Mouse (Mus musculus): ENCODE measurements around the gene Hist1h3i. TPM values are rescaled to one million over a fixed set of nuclear protein-coding genes. Genes with fewer than 3 reads are reported as not detected.
"Not testable (repeated sequence)": the region's sequence is repeated elsewhere in the genome, so short reads cannot be mapped to it uniquely, and the experiment has no call there.

The Hist1h3i gene
- polyA plus RNA-seq, 1 experiment from 2014 or later, result 126 TPM

- DNase-seq (ENCODE audit: low spot score), result peak; percentile 50
- Histone ChIP-seq H3K27me3 (ENCODE audit: low read depth, poor library complexity, severe bottlenecking) (no peaks in the 10 kb centered on the region), H3K4me1 (peaks cover 39% of the 10 kb centered on the region), H3K9me3 (replicated peaks) (no peaks in the 10 kb centered on the region), H3K36me3 (no peaks in the 10 kb centered on the region), H3K27ac (replicated peaks) (peak overlapping the region; percentile 85), H3K4me3 (peak overlapping the region; percentile 38)
- 7% methylated on average over 18 of the region's 18 CpGs for WGBS
These were observed 7.6 kb upstream of the Hist1h3i start for GRCm38 (mm10) chr13:21790601-21791283.

GRCm38 (mm10) chr13:21789925-21790324, 6.8 kb upstream of the Hist1h3i start:
- Histone ChIP-seq H3K36me3 (no peaks in the 10 kb centered on the region), H3K4me1 (peaks cover 46% of the 10 kb centered on the region), H3K4me3 (no peak overlapping the region), H3K27me3 (ENCODE audit: low read depth, poor library complexity, severe bottlenecking) (no peaks in the 10 kb centered on the region), H3K27ac (replicated peaks) (peak overlapping the region; percentile 87; the same call in 1 of the 2 replicates), H3K9me3 (replicated peaks) (no peaks in the 10 kb centered on the region)
- no peak for DNase-seq (ENCODE audit: low spot score)
- 69% methylated on average over 6 of the region's 6 CpGs for WGBS

GRCm38 (mm10) chr13:21787760-21788593, 4.8 kb upstream of the Hist1h3i start:
- H3K4me3 ChIP-seq, result peak overlapping the region; percentile 55
- peak; percentile 20 for DNase-seq (ENCODE audit: low spot score)
- H3K36me3 ChIP-seq, result no peaks in the 10 kb centered on the region
- WGBS, result 11% methylated on average over 17 of the region's 21 CpGs
- no peaks in the 10 kb centered on the region for H3K27me3 ChIP-seq (ENCODE audit: low read depth, poor library complexity, severe bottlenecking)
- no peaks in the 10 kb centered on the region for H3K9me3 ChIP-seq (replicated peaks)
- H3K4me1 ChIP-seq, result peaks cover 56% of the 10 kb centered on the region
- H3K27ac ChIP-seq (replicated peaks), result peak overlapping the region; percentile 87

DNA sequence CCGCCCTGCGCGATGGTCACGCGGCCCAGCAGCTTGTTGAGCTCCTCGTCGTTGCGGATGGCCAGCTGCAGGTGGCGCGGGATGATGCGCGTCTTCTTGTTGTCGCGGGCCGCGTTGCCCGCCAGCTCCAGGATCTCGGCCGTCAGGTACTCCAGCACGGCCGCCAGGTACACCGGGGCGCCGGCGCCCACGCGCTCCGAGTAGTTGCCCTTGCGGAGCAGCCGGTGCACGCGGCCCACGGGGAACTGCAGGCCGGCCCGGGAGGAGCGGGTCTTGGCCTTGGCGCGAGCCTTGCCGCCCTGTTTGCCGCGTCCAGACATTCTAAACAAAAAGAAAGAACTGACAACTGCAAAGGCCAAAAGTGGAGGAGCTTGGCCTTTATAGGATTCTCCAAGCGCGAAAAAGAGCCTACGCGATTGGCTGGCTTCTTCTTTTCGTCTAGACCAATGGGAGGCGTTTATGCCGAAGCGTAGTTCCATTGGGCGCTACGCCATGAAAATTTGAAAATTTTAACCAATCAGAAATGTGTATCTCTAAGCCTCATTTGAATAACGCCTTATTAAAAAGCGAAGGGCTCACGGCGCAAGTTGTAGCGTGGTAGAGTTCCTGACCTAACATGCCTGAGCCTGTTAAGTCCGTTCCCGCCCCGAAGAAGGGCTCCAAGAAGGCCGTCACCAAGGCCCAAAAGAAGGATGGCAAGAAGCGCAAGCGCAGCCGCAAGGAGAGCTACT, 3.9 kb upstream of the Hist1h3i start, which contains the start of the genes Hist1h2an and Hist1h2bp:
Gene Hist1h2an, minus strand, starts transcription at position 320 of the 731 bp plus-strand sequence.
Gene Hist1h2bp, plus strand, starts transcription at position 563 of the 731 bp plus-strand sequence.
- H3K27me3 ChIP-seq (ENCODE audit: low read depth, poor library complexity, severe bottlenecking); H3K9me3 ChIP-seq (replicated peaks); H3K36me3 ChIP-seq: not testable (repeated sequence)
- peaks cover 63% of the 10 kb centered on the region for H3K4me1 ChIP-seq
- 0% methylated on average over 42 of the region's 63 CpGs for WGBS
- peak; percentile 88 for DNase-seq (ENCODE audit: low spot score)
- H3K4me3 ChIP-seq, result peak within 1 kb of the TSS; percentile 55
- peak within 1 kb of the TSS; percentile 92 for H3K27ac ChIP-seq (replicated peaks)

DNA sequence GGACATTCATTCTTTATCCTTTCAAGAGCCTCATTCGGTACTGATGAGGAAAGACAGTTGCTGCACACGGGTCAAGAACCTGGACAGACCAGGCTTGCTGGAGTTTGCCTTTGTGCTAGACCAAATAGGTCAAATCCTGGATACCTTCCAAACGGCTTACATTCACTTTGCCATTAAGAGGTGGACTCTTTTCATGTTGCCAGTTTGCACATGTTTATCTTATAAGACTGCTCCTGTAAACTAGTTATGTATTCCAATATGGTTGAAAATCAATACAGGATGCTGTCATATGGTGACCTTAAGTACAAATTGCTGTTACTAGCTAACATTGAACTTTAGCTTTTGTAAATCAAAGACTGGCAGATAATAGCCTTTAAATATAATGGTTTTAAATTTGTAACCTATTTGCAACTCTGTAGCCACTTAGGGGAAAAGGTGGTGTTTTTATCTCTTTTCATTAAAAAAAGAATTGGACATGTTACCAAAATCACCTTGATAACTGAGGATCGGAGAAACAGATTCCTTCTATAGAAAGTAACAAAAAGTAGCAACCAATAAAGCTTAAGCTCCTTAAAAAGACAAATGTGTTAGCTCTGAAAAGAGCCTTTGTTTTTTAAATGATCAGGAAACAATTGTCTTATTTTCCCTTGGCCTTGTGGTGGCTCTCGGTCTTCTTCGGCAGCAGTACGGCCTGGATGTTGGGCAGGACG, 3.2 kb upstream of the Hist1h3i start:
- H3K4me3 ChIP-seq, result peak overlapping the region; percentile 55
- H3K27ac ChIP-seq (replicated peaks), result peak overlapping the region; percentile 92
- no peaks in the 10 kb centered on the region for H3K36me3 ChIP-seq
- H3K4me1 ChIP-seq, result peaks cover 63% of the 10 kb centered on the region
- WGBS, result 5% methylated on average over 8 of the region's 8 CpGs
- DNase-seq (ENCODE audit: low spot score), result peak; percentile 48
- no peaks in the 10 kb centered on the region for H3K9me3 ChIP-seq (replicated peaks)
- no peaks in the 10 kb centered on the region for H3K27me3 ChIP-seq (ENCODE audit: low read depth, poor library complexity, severe bottlenecking)

GRCm38 (mm10) chr13:21784311-21784710, 1.1 kb upstream of the Hist1h3i start:
- DNase-seq (ENCODE audit: low spot score), result no peak
- H3K36me3 ChIP-seq, result no peaks in the 10 kb centered on the region
- H3K4me3 ChIP-seq, result peak overlapping the region; percentile 59
- no peaks in the 10 kb centered on the region for H3K9me3 ChIP-seq (replicated peaks)
- H3K27me3 ChIP-seq (ENCODE audit: low read depth, poor library complexity, severe bottlenecking), result no peaks in the 10 kb centered on the region
- H3K27ac ChIP-seq (replicated peaks), result peak overlapping the region; percentile 92
- peaks cover 63% of the 10 kb centered on the region for H3K4me1 ChIP-seq
- 20% methylated on average over 6 of the region's 6 CpGs for WGBS

DNA sequence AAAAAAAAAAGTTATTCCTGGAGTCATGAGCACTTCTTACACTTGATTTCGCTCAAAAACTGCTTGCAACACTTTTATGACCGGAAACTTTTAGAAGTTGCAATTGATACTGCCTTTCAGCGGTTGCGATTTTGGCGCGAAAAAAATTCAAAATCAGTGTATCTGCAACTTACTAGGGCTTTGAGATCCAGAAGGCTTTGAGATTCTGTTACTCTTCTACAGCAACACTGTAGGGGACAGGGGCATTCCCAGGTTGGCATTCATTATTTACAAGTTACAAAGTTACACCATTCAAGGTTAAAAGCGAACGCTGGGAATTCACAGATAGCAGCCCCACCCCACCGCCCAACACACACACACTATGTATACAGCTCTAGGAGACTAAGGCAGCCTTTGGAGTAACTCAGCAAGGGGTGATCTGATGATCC, 578 bp upstream of the Hist1h3i start:
- no peaks in the 10 kb centered on the region for H3K27me3 ChIP-seq (ENCODE audit: low read depth, poor library complexity, severe bottlenecking)
- no peaks in the 10 kb centered on the region for H3K9me3 ChIP-seq (replicated peaks)
- peak overlapping the region; percentile 92 for H3K27ac ChIP-seq (replicated peaks)
- H3K4me1 ChIP-seq, result peaks cover 58% of the 10 kb centered on the region
- 3% methylated on average over 9 of the region's 9 CpGs for WGBS
- H3K36me3 ChIP-seq, result no peaks in the 10 kb centered on the region
- peak overlapping the region; percentile 59 for H3K4me3 ChIP-seq
- peak; percentile 59 for DNase-seq (ENCODE audit: low spot score)

DNA sequence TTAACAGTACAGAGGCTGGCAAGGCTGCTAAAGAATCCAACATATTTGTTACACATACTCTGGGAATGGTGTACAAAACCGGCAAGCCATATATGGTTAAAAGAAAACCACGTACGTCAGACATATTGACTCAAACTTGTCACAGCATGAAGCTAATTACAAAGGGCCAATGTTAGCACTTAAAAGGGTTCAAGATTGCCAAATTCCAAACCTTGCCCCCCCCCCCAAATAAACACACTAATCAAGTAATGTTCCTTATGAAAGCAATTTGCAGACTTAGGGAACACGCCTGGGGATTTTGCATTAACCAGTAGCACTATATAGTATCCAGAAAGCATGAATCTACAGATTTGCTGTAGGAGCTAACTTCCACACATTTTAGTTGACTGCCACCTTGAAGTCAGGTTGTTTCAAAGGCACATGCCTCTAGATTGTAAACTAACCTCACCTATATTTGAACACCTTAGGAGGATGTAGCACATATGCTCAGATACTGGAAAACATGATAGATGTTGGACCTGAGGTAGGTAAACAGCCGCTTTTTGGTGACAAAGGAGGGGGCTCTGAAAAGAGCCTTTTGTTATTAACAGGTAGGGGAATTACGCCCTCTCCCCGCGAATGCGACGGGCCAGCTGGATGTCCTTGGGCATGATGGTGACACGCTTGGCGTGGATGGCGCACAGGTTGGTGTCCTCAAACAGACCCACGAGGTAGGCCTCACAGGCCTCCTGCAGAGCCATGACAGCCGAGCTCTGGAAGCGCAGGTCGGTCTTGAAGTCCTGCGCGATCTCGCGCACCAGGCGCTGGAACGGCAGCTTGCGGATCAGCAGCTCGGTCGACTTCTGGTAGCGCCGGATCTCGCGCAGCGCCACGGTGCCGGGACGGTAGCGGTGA, 562 bp downstream of the Hist1h3i start:
- Histone ChIP-seq H3K4me3 (peak overlapping the region; percentile 59), H3K27ac (replicated peaks) (peak overlapping the region; percentile 97), H3K4me1 (peaks cover 59% of the 10 kb centered on the region)
- not testable (repeated sequence) for H3K36me3 ChIP-seq; H3K27me3 ChIP-seq (ENCODE audit: low read depth, poor library complexity, severe bottlenecking); H3K9me3 ChIP-seq (replicated peaks)
- 1% methylated on average over 19 of the region's 35 CpGs for WGBS
- peak; percentile 58 for DNase-seq (ENCODE audit: low spot score)

- Histone ChIP-seq H3K27ac (replicated peaks) (peak overlapping the region; percentile 97), H3K27me3 (ENCODE audit: low read depth, poor library complexity, severe bottlenecking) (no peaks in the 10 kb centered on the region), H3K4me3 (no peak overlapping the region; the same call in 1 of the 2 replicates), H3K4me1 (peaks cover 62% of the 10 kb centered on the region), H3K9me3 (replicated peaks) (no peaks in the 10 kb centered on the region), H3K36me3 (no peaks in the 10 kb centered on the region)
- no peak for DNase-seq (ENCODE audit: low spot score)
- 91% methylated on average over 1 of the region's 1 CpGs for WGBS
These were observed 1.5 kb downstream of the Hist1h3i start for GRCm38 (mm10) chr13:21781639-21782038.

GRCm38 (mm10) chr13:21781021-21781555, 2.1 kb downstream of the Hist1h3i start:
- WGBS, result 43% methylated on average over 6 of the region's 6 CpGs
- no peak for DNase-seq (ENCODE audit: low spot score)
- no peaks in the 10 kb centered on the region for H3K36me3 ChIP-seq
- H3K4me3 ChIP-seq, result peak overlapping the region; percentile 76
- H3K27ac ChIP-seq (replicated peaks), result peak overlapping the region; percentile 97
- no peaks in the 10 kb centered on the region for H3K9me3 ChIP-seq (replicated peaks)
- peaks cover 56% of the 10 kb centered on the region for H3K4me1 ChIP-seq
- H3K27me3 ChIP-seq (ENCODE audit: low read depth, poor library complexity, severe bottlenecking), result no peaks in the 10 kb centered on the region
